Mouse (Mus musculus) embryo, embryonic 9.5 days (tissue): ENCODE data around the gene Zfp277.

Experiments
- DNase-seq: peaks from one replicate; pipeline ENCODE4 v3.0.0-alpha.2; 2017; ENCODE audit errors: extremely low spot score

Gene Zfp277

DNA sequence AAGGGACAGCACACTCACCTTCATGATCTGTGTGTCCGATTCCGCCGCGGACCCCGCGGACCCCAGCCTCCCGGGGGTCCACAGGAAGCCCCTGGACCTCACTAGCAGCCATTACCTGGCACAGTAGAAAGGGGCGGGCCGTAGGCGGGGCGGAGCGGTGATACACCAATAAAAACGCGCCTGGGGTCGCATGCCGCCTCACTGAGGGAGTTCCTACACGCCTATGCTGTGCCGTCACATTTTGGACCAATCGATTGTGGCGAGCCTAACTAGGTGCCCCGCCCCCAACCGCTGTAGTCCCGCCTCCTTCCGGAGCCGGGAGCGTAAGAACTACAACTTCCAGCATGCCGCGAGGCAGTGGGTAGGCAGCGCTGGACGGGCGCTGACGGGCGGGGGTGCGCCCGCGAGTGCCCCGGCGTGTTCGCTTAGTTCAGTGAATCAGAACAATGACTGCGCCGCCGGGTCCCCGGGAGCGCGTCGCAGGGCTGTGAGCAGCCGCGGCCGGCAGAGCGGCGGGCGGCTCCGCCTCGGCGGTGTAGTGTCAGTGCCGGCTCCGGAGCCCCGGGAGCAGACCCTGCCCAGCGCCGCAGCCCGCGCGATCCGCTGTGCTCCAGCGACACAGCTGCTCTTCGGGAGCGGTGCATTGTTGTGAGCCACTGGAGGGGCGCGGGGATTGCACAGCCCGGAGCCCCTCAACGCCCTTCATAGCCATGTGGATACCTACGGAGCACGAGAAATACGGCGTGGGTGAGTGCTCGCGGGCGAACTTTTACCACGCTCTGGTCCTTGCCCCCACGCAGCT lies at the start of gene Zfp277, which contains the start of gene Dock4:
TSS of gene Zfp277 (minus strand) at position 255 of the 802 bp plus-strand sequence.
TSS of gene Dock4 (plus strand) at position 305 of the 802 bp plus-strand sequence.
- DNase-seq: peak; percentile 97

DNA sequence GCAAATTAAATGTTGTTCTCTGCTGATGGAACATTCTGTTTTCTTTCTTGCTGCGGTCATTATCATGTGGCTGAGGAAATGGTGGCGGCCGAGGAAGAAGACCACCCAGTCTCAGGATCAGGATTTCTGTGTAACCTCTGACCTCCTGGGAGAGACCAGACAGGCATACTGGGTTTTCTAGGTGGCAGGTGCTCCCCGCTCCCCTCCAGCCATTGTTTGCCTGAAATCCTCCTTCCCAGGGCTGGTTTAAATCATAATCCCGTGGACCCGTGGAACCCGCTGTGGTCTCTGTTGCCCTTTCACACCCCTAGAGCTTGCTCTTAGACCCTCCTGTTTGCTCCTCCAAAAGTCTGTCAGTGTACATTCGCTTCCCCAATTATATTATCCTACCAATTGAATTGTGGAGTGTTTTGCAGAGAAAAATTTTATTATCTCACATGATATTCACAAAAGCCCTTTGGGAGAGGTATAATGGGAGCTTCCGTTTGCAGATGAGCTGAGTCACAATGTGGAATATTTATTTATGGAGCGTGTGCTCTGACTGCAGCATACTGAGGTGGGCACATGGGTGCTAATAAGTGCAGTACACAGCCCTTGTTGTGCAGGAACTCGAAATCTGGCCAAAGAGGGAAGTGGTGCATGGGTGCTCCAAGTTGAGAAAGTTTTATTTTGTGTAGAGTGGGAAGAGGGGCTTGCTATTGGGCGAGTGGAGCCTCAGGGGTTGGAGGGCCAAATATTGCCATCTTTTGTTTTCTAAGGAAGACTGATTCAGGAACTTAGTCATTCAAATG lies 40.5 kb upstream of the Zfp277 start:
- DNase-seq: no peak

- DNase-seq: no peak
Observed at GRCm38 (mm10) chr12:40485210-40485609, 39.5 kb upstream of the Zfp277 start.

GRCm38 (mm10) chr12:40484224-40484623 lies 38.5 kb upstream of the Zfp277 start:
- DNase-seq: no peak

- no peak for DNase-seq
Observed at GRCm38 (mm10) chr12:40477621-40478452, 32.1 kb upstream of the Zfp277 start.

GRCm38 (mm10) chr12:40473709-40474108 lies 28.0 kb upstream of the Zfp277 start:
- DNase-seq: no peak

GRCm38 (mm10) chr12:40471649-40472399 lies 26.1 kb upstream of the Zfp277 start:
- DNase-seq: no peak

- no peak for DNase-seq
Observed at GRCm38 (mm10) chr12:40469009-40469408, 23.3 kb upstream of the Zfp277 start.

- no peak for DNase-seq
Observed at GRCm38 (mm10) chr12:40468235-40468634, 22.5 kb upstream of the Zfp277 start.

DNA sequence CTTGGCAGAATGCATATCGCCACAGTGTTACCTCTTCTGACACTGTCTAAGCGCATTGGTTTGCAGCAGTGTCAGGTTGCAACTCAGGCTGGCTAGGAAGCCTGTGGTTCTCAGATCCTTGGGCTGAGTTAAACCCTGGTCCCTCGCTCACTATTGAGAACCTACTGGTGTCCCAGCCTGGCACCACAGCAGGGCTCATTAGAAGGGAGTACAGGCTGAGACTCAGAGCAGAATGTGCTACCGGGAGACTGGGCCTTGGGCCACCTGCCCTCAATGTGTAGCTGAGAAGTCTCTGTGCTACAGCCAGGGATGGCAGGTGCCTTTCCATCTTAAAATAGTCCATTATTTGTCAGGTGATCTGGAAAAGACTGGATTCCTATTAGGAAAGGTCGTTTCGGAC lies 18.6 kb upstream of the Zfp277 start:
- no peak for DNase-seq

- DNase-seq: no peak
Observed at GRCm38 (mm10) chr12:40463828-40464227, 18.1 kb upstream of the Zfp277 start.

DNA sequence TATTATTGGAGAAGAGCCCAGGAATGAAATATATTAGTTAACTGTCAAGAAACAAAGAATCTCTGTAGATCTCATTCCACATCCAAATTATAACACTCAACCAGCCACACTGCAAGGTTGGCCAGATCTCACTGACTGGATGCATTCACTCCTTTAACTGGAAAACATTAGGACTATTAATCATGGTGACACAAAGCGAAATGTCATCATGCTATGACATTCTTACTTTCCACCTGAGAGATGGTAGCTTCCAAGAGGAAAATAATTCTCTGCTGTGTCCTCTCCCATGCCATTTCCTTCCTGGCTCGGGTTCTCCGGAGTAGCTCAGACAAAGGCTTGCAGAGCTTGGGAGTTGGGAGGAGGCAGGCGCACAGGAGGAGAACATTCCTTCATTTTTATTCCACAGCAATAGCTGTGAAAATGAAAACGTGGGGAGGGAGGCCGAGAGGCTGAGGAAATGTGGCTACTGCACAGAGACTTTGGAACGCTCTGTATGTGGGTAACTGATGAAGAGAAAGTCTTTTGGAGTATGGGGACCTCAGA lies 17.1 kb upstream of the Zfp277 start:
- DNase-seq: no peak

- DNase-seq: no peak
Observed at GRCm38 (mm10) chr12:40459673-40460265, 14.1 kb upstream of the Zfp277 start.

GRCm38 (mm10) chr12:40458977-40459376 lies 13.3 kb upstream of the Zfp277 start:
- DNase-seq: no peak

DNA sequence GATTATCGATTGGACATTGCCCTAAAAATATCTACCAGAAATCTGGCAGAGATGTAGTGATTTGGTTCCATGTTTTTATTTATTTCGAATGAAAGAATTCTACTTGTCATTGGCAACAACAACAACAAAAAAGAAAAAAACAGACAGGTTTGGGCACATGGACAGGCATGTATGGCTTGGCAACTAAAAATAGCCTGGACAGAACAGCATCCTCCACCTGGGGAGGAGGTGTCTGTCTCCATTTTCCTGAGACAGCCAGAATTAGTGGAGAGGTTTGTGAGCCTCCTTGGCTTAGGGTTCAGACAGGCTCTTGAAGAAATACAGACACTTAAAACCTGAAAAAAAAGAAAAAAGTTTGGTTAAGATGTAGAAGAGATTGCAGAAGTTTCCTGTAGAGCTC lies 10.8 kb upstream of the Zfp277 start:
- no peak for DNase-seq

- peak; percentile 35 for DNase-seq
Observed at GRCm38 (mm10) chr12:40449119-40449795, 3.6 kb upstream of the Zfp277 start.

GRCm38 (mm10) chr12:40447561-40448355 lies 2.1 kb upstream of the Zfp277 start:
- no peak for DNase-seq

GRCm38 (mm10) chr12:40446450-40447381 lies 1.0 kb upstream of the Zfp277 start:
- DNase-seq: peak; percentile 75
